Mouse (Mus musculus): ENCODE results near the gene Mttp. TPM values are rescaled to one million over a fixed set of nuclear protein-coding genes. Genes with fewer than 3 reads are reported as not detected.

Gene Mttp
- total and polyA plus RNA-seq, 3 experiments: 2.5 to 4.4 TPM; not detected in 1

DNA sequence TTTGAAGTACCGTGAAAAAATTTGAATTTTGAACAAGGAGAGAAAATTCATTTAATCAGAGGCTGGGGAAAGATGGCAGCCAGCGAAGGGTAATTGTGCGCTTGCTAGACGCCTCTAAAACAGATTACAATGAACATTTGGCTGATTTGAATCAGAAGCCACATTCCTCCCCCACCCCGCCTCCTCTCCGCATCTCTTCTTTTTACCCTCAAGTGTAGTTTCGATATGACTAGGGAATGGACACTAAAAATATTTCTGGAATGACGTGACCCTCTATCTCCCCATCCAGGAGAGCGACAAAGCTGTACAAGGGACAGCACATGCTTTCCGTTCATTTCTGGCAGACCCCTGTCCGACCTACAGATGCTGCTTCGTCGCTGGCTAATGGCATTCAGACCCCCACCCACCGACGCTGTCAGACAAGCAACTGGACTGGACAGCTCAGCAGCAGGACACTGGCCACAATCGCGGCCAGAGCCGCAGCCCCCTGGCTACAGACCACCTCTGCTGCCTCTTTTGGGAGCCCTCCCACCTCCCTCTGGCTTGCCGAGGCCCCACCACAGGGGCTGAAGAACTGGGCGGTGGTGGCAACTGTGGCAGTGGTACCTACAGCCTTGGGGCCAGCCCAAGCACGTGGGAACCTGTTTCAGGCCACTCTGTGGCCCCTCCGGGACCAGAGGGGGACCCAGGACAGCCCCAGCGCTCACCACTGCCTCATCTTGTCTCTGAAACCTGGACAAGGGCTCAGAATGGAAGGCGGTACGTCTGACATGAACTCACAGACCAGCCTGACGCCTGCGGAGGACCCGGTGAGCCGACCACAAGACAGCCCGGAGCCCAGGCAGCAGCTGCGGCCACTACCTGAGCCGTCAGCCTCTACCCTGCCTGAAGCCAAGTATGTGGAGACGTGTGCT, 79.8 kb downstream of the Mttp start, which contains the start of gene 1110002E22Rik:
TSS of gene 1110002E22Rik (plus strand) at position 321 of the 914 bp plus-strand sequence.
- Histone ChIP-seq H3K27me3 (ENCODE audit: control insufficient read depth in 1 of 2, insufficient read depth in 2 of 2, low read length in 2 of 2) (no peaks in the 10 kb centered on the region), H3K9ac (ENCODE audit: control insufficient read depth, low read depth, low read length, poor library complexity, severe bottlenecking) (no peak within 1 kb of the TSS), H3K36me3 (ENCODE audit: control insufficient read depth in 1 of 2, insufficient read depth in 2 of 2, low read length in 2 of 2) (peaks cover 0 to 20% of the 10 kb centered on the region in 2 experiments; a peak in 2 of 4 replicates), H3K9me3 (replicated peaks; ENCODE audit: insufficient read depth, low read length) (no peaks in the 10 kb centered on the region), H3K4me1 (ENCODE audit: control insufficient read depth in 1 of 2, insufficient read depth in 2 of 2, low read length in 2 of 2) (peaks cover 8 to 19% of the 10 kb centered on the region in 2 experiments), H3K79me2 (ENCODE audit: control insufficient read depth, insufficient read depth, low read length, poor library complexity) (no peaks in the 10 kb centered on the region), H3K4me3 (ENCODE audit: control insufficient read depth in 1 of 2, insufficient read depth in 1 of 2, low read depth in 2 of 2, low read length in 2 of 2) (no peak within 1 kb of the TSS), H3K27ac (ENCODE audit: control insufficient read depth, low read depth, low read length) (no peak within 1 kb of the TSS)
- no peak for DNase-seq (ENCODE audit: low read depth, low spot score)
- TF ChIP-seq GATA1 (IDR thresholded peaks at IDR 0.05; ENCODE audit: low read depth, low read length) (no peak), MEF2A (IDR thresholded peaks at IDR 0.05; ENCODE audit: extremely low read depth, insufficient replicate concordance, low read depth, low read length, poor library complexity, severe bottlenecking) (no peak), KAT2A (conservative IDR thresholded peaks at IDR 0.05; ENCODE audit: low read depth, low read length) (no peak), CTCF (IDR thresholded peaks at IDR 0.05 in 2 of 3, conservative IDR thresholded peaks at IDR 0.05 in 1 of 3; ENCODE audit: control insufficient read depth in 1 of 3, insufficient read depth in 1 of 3, low read depth in 2 of 3, low read length in 3 of 3, poor library complexity in 1 of 3, severe bottlenecking in 1 of 3) (no peak), UBTF (IDR thresholded peaks at IDR 0.05; ENCODE audit: borderline replicate concordance, insufficient read depth, low read depth, low read length) (no peak), TCF12 (IDR thresholded peaks at IDR 0.05; ENCODE audit: low read depth, low read length) (no peak), SMC3 (IDR thresholded peaks at IDR 0.05; ENCODE audit: low read depth, low read length) (no peak), ZC3H11A (IDR thresholded peaks at IDR 0.05; ENCODE audit: low read depth, low read length) (no peak), EP300 (IDR thresholded peaks at IDR 0.05; ENCODE audit: low read depth in 1 of 2, low read length in 2 of 2) (no peak), NELFE (IDR thresholded peaks at IDR 0.05; ENCODE audit: low read depth, low read length) (no peak), CHD1 (IDR thresholded peaks at IDR 0.05; ENCODE audit: low read depth, low read length) (no peak), ZKSCAN1 (IDR thresholded peaks at IDR 0.05; ENCODE audit: low read depth, low read length) (no peak), SIN3A (IDR thresholded peaks at IDR 0.05; ENCODE audit: low read length) (no peak), TAL1 (IDR thresholded peaks at IDR 0.05; ENCODE audit: low read length) (no peak)

DNA sequence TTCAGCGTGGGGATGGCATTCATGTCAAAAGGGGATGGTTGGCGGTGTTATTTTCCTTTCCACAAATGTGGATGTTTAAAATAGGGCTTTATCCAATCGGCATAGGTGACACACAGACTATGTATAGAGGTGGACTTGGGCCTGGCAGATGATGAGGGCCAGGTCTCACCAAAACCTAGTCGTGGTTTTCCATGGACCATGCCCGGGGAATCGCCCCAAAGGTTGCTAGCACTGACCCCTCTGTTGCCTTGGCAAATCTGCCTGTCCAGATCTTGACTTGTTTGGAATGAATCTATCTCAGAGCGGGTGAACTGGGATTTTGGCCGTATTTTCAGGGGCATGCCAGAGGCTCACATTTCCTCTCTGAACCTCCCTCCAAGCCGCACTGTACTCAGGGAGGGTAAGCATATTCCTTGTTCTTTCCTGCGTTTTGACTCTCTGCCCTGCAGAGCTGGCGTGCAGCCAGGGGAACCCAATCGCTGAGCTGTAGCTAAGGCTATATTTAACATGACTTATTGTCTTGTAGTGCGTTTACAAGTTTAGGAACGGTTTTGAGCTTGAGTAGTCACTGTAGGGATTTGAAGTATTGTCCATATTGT, 80.9 kb downstream of the Mttp start:
- TF ChIP-seq ZMIZ1 (IDR thresholded peaks at IDR 0.05; ENCODE audit: low read depth, low read length): no peak
- TF ChIP-seq RCOR1 (IDR thresholded peaks at IDR 0.05; ENCODE audit: low read depth, low read length): no peak
- no peak for TF ChIP-seq MAZ (IDR thresholded peaks at IDR 0.05; ENCODE audit: low read depth, low read length)
- no peak for TF ChIP-seq USF1 (IDR thresholded peaks at IDR 0.05; ENCODE audit: low read depth, low read length)
- TF ChIP-seq EP300 (IDR thresholded peaks at IDR 0.05; ENCODE audit: low read depth in 1 of 2, low read length in 2 of 2): no peak
- TF ChIP-seq USF2 (IDR thresholded peaks at IDR 0.05; ENCODE audit: borderline replicate concordance in 1 of 2, insufficient read depth in 1 of 2, low read depth in 1 of 2, low read length in 2 of 2): no peak
- TF ChIP-seq ELF1 (IDR thresholded peaks at IDR 0.05; ENCODE audit: low read depth, low read length): no peak
- no peak for TF ChIP-seq MEF2A (IDR thresholded peaks at IDR 0.05; ENCODE audit: extremely low read depth, insufficient replicate concordance, low read depth, low read length, poor library complexity, severe bottlenecking)
- TF ChIP-seq TBP (IDR thresholded peaks at IDR 0.05; ENCODE audit: low read depth, low read length): no peak
- H3K79me2 ChIP-seq (ENCODE audit: control insufficient read depth, insufficient read depth, low read length, poor library complexity): no peaks in the 10 kb centered on the region
- peaks cover 8 to 23% of the 10 kb centered on the region in 2 experiments for H3K4me1 ChIP-seq (ENCODE audit: control insufficient read depth in 1 of 2, insufficient read depth in 2 of 2, low read length in 2 of 2)
- no peaks in the 10 kb centered on the region for H3K9me3 ChIP-seq (replicated peaks; ENCODE audit: insufficient read depth, low read length)
- H3K36me3 ChIP-seq (ENCODE audit: control insufficient read depth in 1 of 2, insufficient read depth in 2 of 2, low read length in 2 of 2): peaks cover 0 to 22% of the 10 kb centered on the region in 2 experiments; a peak in 2 of 4 replicates
- H3K27me3 ChIP-seq (ENCODE audit: control insufficient read depth in 1 of 2, insufficient read depth in 2 of 2, low read length in 2 of 2): no peaks in the 10 kb centered on the region
- H3K9ac ChIP-seq (ENCODE audit: control insufficient read depth, low read depth, low read length, poor library complexity, severe bottlenecking): no peak overlapping the region
- DNase-seq (ENCODE audit: low read depth, low spot score): no peak
- H3K27ac ChIP-seq (ENCODE audit: control insufficient read depth, low read depth, low read length): no peak overlapping the region
- H3K4me3 ChIP-seq (ENCODE audit: control insufficient read depth in 1 of 2, insufficient read depth in 1 of 2, low read depth in 2 of 2, low read length in 2 of 2): no peak overlapping the region

Data from MEL (cell line).